Mouse (Mus musculus): ENCODE data around the gene Crnkl1. TPM values are rescaled to one million over a fixed set of nuclear protein-coding genes. Genes with fewer than 3 reads are reported as not detected.
A peak's percentile ranks its signal among the peaks of the same experiment; 100 is the strongest.

Gene Crnkl1
- polyA plus RNA-seq, 1 experiment from 2014 or later, result 20.7 TPM

DNA sequence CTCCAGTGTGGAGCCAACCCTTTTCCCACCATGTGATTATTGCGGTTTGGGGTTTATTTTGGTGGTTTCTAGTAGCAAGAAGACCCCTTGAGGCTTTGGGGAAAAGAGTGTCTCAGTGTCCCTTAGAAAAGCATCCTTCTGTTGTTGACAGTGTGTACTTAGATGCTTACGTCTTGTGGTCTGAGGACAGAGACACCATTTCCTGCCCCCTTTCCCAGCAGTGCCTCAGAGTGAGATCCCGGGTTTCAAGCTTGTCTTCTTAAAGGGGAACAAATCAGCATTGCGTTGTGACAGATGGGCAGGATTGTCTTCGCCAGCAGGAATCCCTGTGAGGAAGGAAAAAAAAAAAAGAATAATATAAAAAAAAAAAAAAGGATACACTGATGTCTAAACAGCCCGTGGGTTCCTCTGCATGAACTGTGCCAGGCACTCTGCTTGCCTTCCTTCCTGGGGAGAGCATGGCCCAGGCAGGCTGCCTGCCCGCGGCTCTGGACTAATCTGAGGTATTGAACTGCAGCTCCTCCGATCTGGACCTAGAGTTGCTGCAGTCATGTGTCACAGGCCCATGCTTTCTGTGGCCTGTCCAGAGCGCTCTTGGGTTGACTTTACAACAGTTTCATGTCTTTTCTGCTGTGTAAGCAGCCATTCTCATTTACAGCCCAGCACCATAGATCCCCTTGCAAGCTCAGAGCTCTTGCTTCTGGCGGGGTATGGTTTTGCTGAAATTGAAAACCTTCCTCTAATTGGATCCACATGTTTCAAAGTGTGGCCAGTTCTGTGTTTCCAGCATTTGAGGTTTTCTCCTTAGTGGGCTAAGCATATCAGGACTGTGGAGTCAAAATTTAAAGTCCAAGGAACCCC, 53.7 kb downstream of the Crnkl1 start:
- peak; percentile 4 for DNase-seq (ENCODE audit: low spot score)
- Histone ChIP-seq H3K9me3 (ENCODE audit: low read length) (no peaks in the 10 kb centered on the region), H3K36me3 (ENCODE audit: insufficient read depth, low read length) (peaks cover 72% of the 10 kb centered on the region), H3K27me3 (replicated peaks; ENCODE audit: insufficient read depth, low read length) (no peaks in the 10 kb centered on the region), H3K4me3 (ENCODE audit: low read depth, low read length) (no peak overlapping the region), H3K9ac (replicated peaks; ENCODE audit: low read depth) (no peak overlapping the region), H3K4me1 (ENCODE audit: insufficient read depth, low read depth, low read length) (peaks cover 3% of the 10 kb centered on the region; the same call in 1 of the 2 replicates), H3K4me2 (replicated peaks; ENCODE audit: low read depth, low read length) (no peak overlapping the region), H3K27ac (ENCODE audit: low read length) (peak overlapping the region; percentile 62)
- WGBS, result 58% methylated on average over 11 of the region's 11 CpGs
- ATAC-seq, result peak; percentile 56
- TF ChIP-seq EP300 (IDR thresholded peaks at IDR 0.05) (peak; percentile 61), CTCF (IDR thresholded peaks at IDR 0.05) (no peak)

DNA sequence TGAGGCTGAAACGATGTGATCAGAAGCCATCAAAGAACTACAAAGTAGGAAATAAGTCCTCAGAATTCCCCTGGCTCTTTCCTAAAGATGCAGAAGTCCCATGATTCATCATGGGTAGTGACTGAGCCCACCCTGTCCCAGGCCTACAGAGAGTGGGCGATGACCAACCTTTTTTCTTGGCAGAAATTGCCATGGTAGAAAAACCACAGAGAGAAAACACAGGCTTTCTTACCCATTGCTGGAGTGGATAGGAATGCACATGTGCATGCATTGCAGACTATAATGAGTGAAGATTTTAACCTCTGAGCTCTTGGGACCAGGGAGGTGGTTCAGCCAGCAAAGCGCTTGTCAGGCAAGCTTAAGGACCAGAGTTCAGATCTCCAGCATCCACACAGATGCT, 57.6 kb downstream of the Crnkl1 start:
- ATAC-seq (no peak), DNase-seq (ENCODE audit: low spot score) (no peak)
- Histone ChIP-seq H3K9me3 (ENCODE audit: low read length) (no peaks in the 10 kb centered on the region), H3K27me3 (replicated peaks; ENCODE audit: insufficient read depth, low read length) (no peaks in the 10 kb centered on the region), H3K4me2 (replicated peaks; ENCODE audit: low read depth, low read length) (no peak overlapping the region), H3K4me3 (ENCODE audit: low read depth, low read length) (no peak overlapping the region), H3K4me1 (ENCODE audit: insufficient read depth, low read depth, low read length) (peaks cover 8% of the 10 kb centered on the region; the same call in 1 of the 2 replicates), H3K36me3 (ENCODE audit: insufficient read depth, low read length) (peaks cover 46% of the 10 kb centered on the region), H3K9ac (replicated peaks; ENCODE audit: low read depth) (no peak overlapping the region), H3K27ac (ENCODE audit: low read length) (no peak overlapping the region)
- no peak for TF ChIP-seq EP300 (IDR thresholded peaks at IDR 0.05)
- TF ChIP-seq CTCF (IDR thresholded peaks at IDR 0.05), result no peak
- WGBS, result 89% methylated on average over 3 of the region's 3 CpGs

GRCm38 (mm10) chr2:145874879-145875482, 59.8 kb downstream of the Crnkl1 start:
- Histone ChIP-seq H3K4me1 (ENCODE audit: insufficient read depth, low read depth, low read length) (peaks cover 12% of the 10 kb centered on the region; the same call in 1 of the 2 replicates), H3K9me3 (ENCODE audit: low read length) (no peaks in the 10 kb centered on the region), H3K27me3 (replicated peaks; ENCODE audit: insufficient read depth, low read length) (no peaks in the 10 kb centered on the region), H3K27ac (ENCODE audit: low read length) (no peak overlapping the region), H3K4me3 (ENCODE audit: low read depth, low read length) (no peak overlapping the region), H3K4me2 (replicated peaks; ENCODE audit: low read depth, low read length) (no peak overlapping the region), H3K9ac (replicated peaks; ENCODE audit: low read depth) (no peak overlapping the region), H3K36me3 (ENCODE audit: insufficient read depth, low read length) (peaks cover 38% of the 10 kb centered on the region)
- DNase-seq (ENCODE audit: low spot score) (no peak), ATAC-seq (no peak)
- WGBS, result 25% methylated on average over 3 of the region's 3 CpGs
- TF ChIP-seq CTCF (IDR thresholded peaks at IDR 0.05) (no peak), EP300 (IDR thresholded peaks at IDR 0.05) (no peak)

- Histone ChIP-seq H3K9ac (replicated peaks; ENCODE audit: low read depth) (no peak overlapping the region), H3K4me3 (ENCODE audit: low read depth, low read length) (no peak overlapping the region), H3K27me3 (replicated peaks; ENCODE audit: insufficient read depth, low read length) (no peaks in the 10 kb centered on the region), H3K4me1 (ENCODE audit: insufficient read depth, low read depth, low read length) (peaks cover 12% of the 10 kb centered on the region; the same call in 1 of the 2 replicates), H3K27ac (ENCODE audit: low read length) (no peak overlapping the region), H3K36me3 (ENCODE audit: insufficient read depth, low read length) (peaks cover 37% of the 10 kb centered on the region), H3K9me3 (ENCODE audit: low read length) (no peaks in the 10 kb centered on the region), H3K4me2 (replicated peaks; ENCODE audit: low read depth, low read length) (no peak overlapping the region)
- DNase-seq (ENCODE audit: low spot score), result no peak
- no peak for ATAC-seq
- 67% methylated on average over 1 of the region's 1 CpGs for WGBS
- TF ChIP-seq EP300 (IDR thresholded peaks at IDR 0.05), result no peak
Observed at GRCm38 (mm10) chr2:145873953-145874352, 60.9 kb downstream of the Crnkl1 start.

DNA sequence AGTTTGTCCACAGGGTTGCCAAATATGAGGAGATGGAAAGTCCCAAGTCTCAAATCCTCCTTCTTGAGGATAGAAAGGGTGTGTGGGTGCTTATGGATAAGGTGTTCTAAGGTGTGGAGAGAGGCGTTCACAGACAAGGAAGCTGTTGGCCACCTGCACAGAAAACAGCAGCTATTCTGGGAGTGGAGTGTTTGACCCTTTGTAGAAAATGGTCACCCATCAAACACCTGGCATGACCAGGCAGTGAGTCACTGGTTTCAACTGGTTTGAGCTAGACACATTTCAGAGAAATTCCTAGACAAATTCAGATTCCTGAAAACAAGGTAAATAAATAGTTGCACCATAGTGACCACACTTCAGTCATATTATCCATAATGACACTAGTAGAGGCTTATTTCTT, 62.7 kb downstream of the Crnkl1 start:
- ATAC-seq, result peak; percentile 88
- no peak overlapping the region for H3K4me2 ChIP-seq (replicated peaks; ENCODE audit: low read depth, low read length)
- H3K27ac ChIP-seq (ENCODE audit: low read length), result peak overlapping the region; percentile 62; the same call in 1 of the 2 replicates
- peaks cover 12% of the 10 kb centered on the region; the same call in 1 of the 2 replicates for H3K4me1 ChIP-seq (ENCODE audit: insufficient read depth, low read depth, low read length)
- peak; percentile 79 for DNase-seq (ENCODE audit: low spot score)
- WGBS, result 75% methylated on average over 1 of the region's 1 CpGs
- no peak overlapping the region for H3K4me3 ChIP-seq (ENCODE audit: low read depth, low read length)
- no peaks in the 10 kb centered on the region for H3K27me3 ChIP-seq (replicated peaks; ENCODE audit: insufficient read depth, low read length)
- H3K9me3 ChIP-seq (ENCODE audit: low read length), result no peaks in the 10 kb centered on the region
- TF ChIP-seq CTCF (IDR thresholded peaks at IDR 0.05) (no peak), EP300 (IDR thresholded peaks at IDR 0.05) (peak; percentile 94)
- H3K36me3 ChIP-seq (ENCODE audit: insufficient read depth, low read length), result peaks cover 23% of the 10 kb centered on the region; the same call in 1 of the 2 replicates
- H3K9ac ChIP-seq (replicated peaks; ENCODE audit: low read depth), result no peak overlapping the region

DNA sequence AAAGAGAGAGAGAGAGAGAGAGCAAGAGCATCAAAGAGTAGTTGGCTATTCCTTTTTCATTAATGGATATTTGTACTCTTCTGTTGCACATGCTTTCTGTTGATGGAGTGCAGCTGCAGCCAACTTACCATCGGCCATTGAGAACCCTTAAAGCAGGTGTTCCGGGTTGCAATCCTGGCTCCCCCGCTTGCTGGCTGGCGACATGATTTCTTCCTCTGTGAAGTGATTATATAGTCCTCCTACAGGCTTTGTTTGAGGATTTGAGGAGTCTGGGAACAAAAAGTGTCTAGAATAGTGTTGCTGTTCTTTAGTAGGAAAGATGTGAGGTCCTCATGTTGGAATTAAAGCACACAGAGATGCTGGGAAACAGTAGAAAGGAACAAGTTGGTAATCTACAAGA, 63.5 kb downstream of the Crnkl1 start:
- Histone ChIP-seq H3K27ac (ENCODE audit: low read length) (peak overlapping the region; percentile 62), H3K4me1 (ENCODE audit: insufficient read depth, low read depth, low read length) (peaks cover 12% of the 10 kb centered on the region; the same call in 1 of the 2 replicates), H3K36me3 (ENCODE audit: insufficient read depth, low read length) (peaks cover 21% of the 10 kb centered on the region; the same call in 1 of the 2 replicates), H3K27me3 (replicated peaks; ENCODE audit: insufficient read depth, low read length) (no peaks in the 10 kb centered on the region), H3K4me2 (replicated peaks; ENCODE audit: low read depth, low read length) (no peak overlapping the region), H3K4me3 (ENCODE audit: low read depth, low read length) (no peak overlapping the region), H3K9me3 (ENCODE audit: low read length) (no peaks in the 10 kb centered on the region), H3K9ac (replicated peaks; ENCODE audit: low read depth) (no peak overlapping the region)
- TF ChIP-seq CTCF (IDR thresholded peaks at IDR 0.05) (no peak), EP300 (IDR thresholded peaks at IDR 0.05) (no peak)
- no peak for ATAC-seq
- DNase-seq (ENCODE audit: low spot score), result no peak
- WGBS, result 67% methylated on average over 4 of the region's 4 CpGs

Small RNA genes lying within 50 kb of the gene (microRNA-seq; reads per million reads assigned to microRNA genes)
- gene Gm25026, result not detected

Other genes starting within 250 kb of the Crnkl1 start
- 108 and 118 TPM in 2 replicates for gene Naa20, start 32.9 kb downstream of the Crnkl1 start, polyA plus RNA-seq (2015; fragmentation: Nextera tagmentation; extraction: Ambion mirVana)
- 2.2 and 4.9 TPM in 2 replicates for gene Cfap61, start 230 bp downstream of the Crnkl1 start, polyA plus RNA-seq (2015; fragmentation: Nextera tagmentation; extraction: Ambion mirVana)